Mouse (Mus musculus) stomach, embryonic 14.5 days (tissue): ENCODE measurements around the gene Slc28a2. TPM values are rescaled to one million over a fixed set of nuclear protein-coding genes. Genes with fewer than 3 reads are reported as not detected.
"Not testable (repeated sequence)": the region's sequence is repeated elsewhere in the genome, so short reads cannot be mapped to it uniquely, and the experiment has no call there.

Experiments
- ATAC-seq: fragments of 200-750 bp; cut with Nextera tagmentation; 2 replicates; pipeline ENCODE4 v1.8.0; 2017; ENCODE audit warnings: low read depth, moderate TSS enrichment; ENCODE audit not compliant: insufficient number of reproducible peaks, insufficient read depth, low FRiP score
- H3K27ac ChIP-seq: fragments of 300-500 bp; sonication (generic); 2 replicates; pipeline ENCODE4 v1.5.1; 2014; ENCODE audit warnings: mild to moderate bottlenecking, low read length, moderate library complexity, mixed read lengths
- H3K27me3 ChIP-seq: fragments of 300-500 bp; sonication (generic); 2 replicates; pipeline ENCODE4 v1.6.1; 2014; ENCODE audit warnings: low read length, control low read depth, mixed read lengths; ENCODE audit not compliant: control insufficient read depth, insufficient read depth
- H3K36me3 ChIP-seq: fragments of 300-500 bp; sonication (generic); 2 replicates; pipeline ENCODE4 v1.6.1; 2014; ENCODE audit warnings: mild to moderate bottlenecking, control low read depth, low read length, moderate library complexity, mixed read lengths; ENCODE audit not compliant: control insufficient read depth, insufficient read depth
- H3K4me1 ChIP-seq: fragments of 300-500 bp; sonication (generic); 2 replicates; pipeline ENCODE4 v1.6.1; 2014; ENCODE audit warnings: low read length, control low read depth, mixed read lengths; ENCODE audit not compliant: control insufficient read depth, insufficient read depth
- H3K4me2 ChIP-seq: fragments of 300-500 bp; sonication (generic); replicated peaks from 2 replicates; pipeline ENCODE4 v1.6.1; 2014; ENCODE audit warnings: low read depth, low read length, control low read depth
- H3K4me3 ChIP-seq: fragments of 300-500 bp; sonication (generic); 2 replicates; pipeline ENCODE4 v1.5.1; 2014; ENCODE audit warnings: low read depth, low read length, control low read depth
- H3K9ac ChIP-seq: fragments of 300-500 bp; sonication (generic); replicated peaks from 2 replicates; pipeline ENCODE4 v1.6.1; 2014; ENCODE audit warnings: low read depth, mild to moderate bottlenecking, control low read depth, low read length, moderate library complexity, mixed read lengths
- H3K9me3 ChIP-seq: fragments of 300-500 bp; sonication (generic); 2 replicates; pipeline ENCODE4 v1.6.1; 2016; ENCODE audit warnings: low read depth, low read length, control low read depth; ENCODE audit not compliant: control insufficient read depth
- WGBS: fragments of 180-500 bp; shearing (Covaris S2); extraction: QIAGEN DNeasy Blood & Tissue Kit; methylation state at CpG from one replicate; pipeline ENCODE4 v1.1.7; 2014; 5-methylcytosine and 5-hydroxymethylcytosine counted together
- polyA plus RNA-seq: library from polyadenylated mRNA; unstranded; fragments of >200 nt; fragmentation: Nextera tagmentation; extraction: Ambion mirVana; gene quantifications from 2 replicates; pipeline ENCODE4 v1.2.1, GENCODE M21; 2014

Gene Slc28a2
- polyA plus RNA-seq = 6.6 and 6.9 TPM in 2 replicates

GRCm38 (mm10) chr2:122426200-122426599, at the start of gene Slc28a2:
Gene Slc28a2 (plus strand): TSS chr2:122426477.
- H3K4me1 ChIP-seq, ATAC-seq, H3K4me3 ChIP-seq, H3K36me3 ChIP-seq, H3K4me2 ChIP-seq, H3K27ac ChIP-seq, H3K9me3 ChIP-seq, H3K27me3 ChIP-seq, H3K9ac ChIP-seq: not testable (repeated sequence)
- 28% methylated on average over 3 of the region's 3 CpGs for WGBS

DNA sequence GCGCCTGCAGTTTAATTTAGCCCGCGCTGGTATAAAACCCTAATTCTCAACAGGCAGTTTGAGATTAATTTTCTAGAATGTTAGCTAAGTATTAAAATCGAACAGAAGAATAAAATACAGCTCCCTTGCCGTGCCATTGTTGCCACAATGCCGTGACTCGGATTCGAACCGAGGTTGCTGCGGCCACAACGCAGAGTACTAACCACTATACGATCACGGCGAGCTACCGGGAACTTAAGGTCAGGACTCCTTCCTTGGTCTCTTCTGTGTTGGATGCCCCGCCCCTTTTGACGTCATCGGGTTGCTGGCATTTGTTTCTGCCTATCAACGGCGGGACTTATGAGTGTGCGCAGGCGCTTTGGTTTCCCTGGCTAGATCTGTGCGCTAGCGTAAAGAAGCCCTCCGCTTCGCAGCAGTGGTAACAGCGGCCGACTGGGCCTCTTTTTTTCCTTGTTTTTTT, 49.0 kb upstream of the Slc28a2 start:
- H3K4me1 ChIP-seq = no peaks in the 10 kb centered on the region
- peak overlapping the region; percentile 43; the same call in 1 of the 2 replicates for H3K4me2 ChIP-seq
- H3K27me3 ChIP-seq = no peaks in the 10 kb centered on the region
- H3K9ac ChIP-seq = peak overlapping the region; percentile 40; the same call in 1 of the 2 replicates
- no peaks in the 10 kb centered on the region for H3K36me3 ChIP-seq
- H3K9me3 ChIP-seq = no peaks in the 10 kb centered on the region
- H3K27ac ChIP-seq = peak overlapping the region; percentile 82
- peak overlapping the region; percentile 45 for H3K4me3 ChIP-seq
- under 1% methylated on average over 28 of the region's 28 CpGs for WGBS
- peak; percentile 89 for ATAC-seq

- under 1% methylated on average over 26 of the region's 26 CpGs for WGBS
- H3K4me2 ChIP-seq = peak overlapping the region; percentile 43
- no peaks in the 10 kb centered on the region for H3K4me1 ChIP-seq
- peak overlapping the region; percentile 40 for H3K9ac ChIP-seq
- H3K4me3 ChIP-seq = peak overlapping the region; percentile 45
- ATAC-seq = peak; percentile 81
- peak overlapping the region; percentile 82 for H3K27ac ChIP-seq
- H3K27me3 ChIP-seq = no peaks in the 10 kb centered on the region
- no peaks in the 10 kb centered on the region for H3K36me3 ChIP-seq
- no peaks in the 10 kb centered on the region for H3K9me3 ChIP-seq
These were observed 48.5 kb upstream of the Slc28a2 start for GRCm38 (mm10) chr2:122377751-122378246.

DNA sequence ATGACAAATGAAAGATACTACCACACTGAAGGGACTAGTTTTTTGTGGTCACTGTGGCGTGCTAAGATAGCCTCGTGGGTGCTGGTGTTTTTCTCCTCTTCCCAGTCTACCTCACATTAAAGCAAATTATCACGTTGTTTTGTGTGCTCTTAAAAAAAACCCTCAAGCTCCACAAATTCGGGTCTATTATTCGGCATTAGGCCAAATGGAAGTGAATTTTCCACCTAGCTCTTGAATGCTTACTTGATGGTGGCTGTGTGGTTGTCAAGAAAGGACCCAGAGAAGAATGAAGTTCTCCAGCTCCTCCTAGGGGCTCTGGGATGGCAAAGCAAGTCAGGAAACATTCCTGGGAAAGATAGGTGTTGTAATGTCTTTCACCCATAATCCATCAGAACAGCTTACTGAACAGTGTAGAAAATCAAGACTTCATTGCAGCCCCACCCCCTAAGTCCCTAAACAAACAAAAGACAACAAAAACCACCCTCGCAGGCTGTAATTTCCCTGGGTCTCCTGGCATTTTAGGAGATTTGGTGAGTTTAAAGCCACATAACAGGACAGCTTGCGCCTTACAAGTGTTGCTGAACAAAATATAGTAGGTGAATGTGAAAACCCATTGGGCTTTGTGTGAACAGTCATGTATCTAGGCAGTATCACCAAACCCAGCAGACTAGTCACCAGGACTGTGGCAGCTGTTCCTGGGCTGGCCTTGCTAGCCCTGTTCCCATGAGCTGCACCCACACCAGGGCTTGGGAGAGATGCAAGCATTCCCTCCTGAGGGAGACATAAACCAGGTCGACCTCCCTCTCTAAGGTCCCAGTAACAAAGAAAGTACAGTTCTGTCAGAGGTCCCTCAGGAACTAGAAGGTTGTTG, 47.6 kb upstream of the Slc28a2 start:
- no peaks in the 10 kb centered on the region for H3K36me3 ChIP-seq
- ATAC-seq = no peak
- peak overlapping the region; percentile 45 for H3K4me3 ChIP-seq
- no peaks in the 10 kb centered on the region for H3K4me1 ChIP-seq
- WGBS = 17% methylated on average over 8 of the region's 8 CpGs
- H3K27me3 ChIP-seq = no peaks in the 10 kb centered on the region
- H3K9me3 ChIP-seq = no peaks in the 10 kb centered on the region
- H3K4me2 ChIP-seq = peak overlapping the region; percentile 43
- no peak overlapping the region; the same call in 1 of the 2 replicates for H3K27ac ChIP-seq
- H3K9ac ChIP-seq = 0 out of 2 replicates have a peak overlapping the region, but pooled peaks have one; percentile 40

GRCm38 (mm10) chr2:122379292-122379650, 47.0 kb upstream of the Slc28a2 start:
- WGBS = 46% methylated on average over 2 of the region's 2 CpGs
- Histone ChIP-seq H3K4me3 (no peak overlapping the region), H3K9me3 (no peaks in the 10 kb centered on the region), H3K9ac (no peak overlapping the region), H3K27ac (no peak overlapping the region), H3K4me1 (no peaks in the 10 kb centered on the region), H3K27me3 (no peaks in the 10 kb centered on the region), H3K4me2 (no peak overlapping the region), H3K36me3 (no peaks in the 10 kb centered on the region)
- no peak for ATAC-seq

DNA sequence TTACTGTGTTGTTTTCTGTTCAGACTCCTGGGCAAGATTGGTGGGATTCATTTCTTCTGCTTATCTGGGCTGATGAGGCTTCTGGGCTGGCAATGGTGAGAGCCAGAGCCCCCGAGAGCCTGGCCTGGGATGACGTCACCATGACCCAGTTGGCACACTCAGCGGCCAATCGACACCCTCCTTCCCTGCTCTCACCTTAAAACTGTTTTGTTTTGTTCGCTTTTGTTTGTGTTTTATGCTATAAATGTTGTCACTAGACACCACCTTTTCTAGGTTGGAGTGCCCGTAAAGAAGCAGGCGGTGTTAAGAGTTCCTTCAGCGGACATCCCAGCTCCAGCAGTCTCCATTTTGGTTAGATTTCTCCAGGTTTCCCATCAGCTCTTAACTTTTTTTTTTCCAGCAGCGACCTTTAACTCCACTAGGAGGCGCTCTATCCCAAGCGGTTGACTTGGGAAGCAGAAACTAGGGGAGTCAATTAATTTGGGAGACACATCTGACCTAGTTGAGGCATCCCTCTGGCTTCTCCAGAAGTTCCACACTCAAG, 45.4 kb upstream of the Slc28a2 start:
- no peaks in the 10 kb centered on the region for H3K36me3 ChIP-seq
- no peaks in the 10 kb centered on the region for H3K27me3 ChIP-seq
- H3K27ac ChIP-seq = no peak overlapping the region
- H3K4me3 ChIP-seq = peak overlapping the region; percentile 17
- H3K4me2 ChIP-seq = peak overlapping the region; percentile 39
- WGBS = 8% methylated on average over 11 of the region's 11 CpGs
- H3K9ac ChIP-seq = no peak overlapping the region
- ATAC-seq = no peak
- H3K4me1 ChIP-seq = no peaks in the 10 kb centered on the region
- H3K9me3 ChIP-seq = no peaks in the 10 kb centered on the region

GRCm38 (mm10) chr2:122381329-122382103, 44.8 kb upstream of the Slc28a2 start:
- Histone ChIP-seq H3K4me1 (no peaks in the 10 kb centered on the region), H3K4me2 (no peak overlapping the region), H3K4me3 (no peak overlapping the region), H3K9ac (no peak overlapping the region), H3K36me3 (no peaks in the 10 kb centered on the region), H3K9me3 (no peaks in the 10 kb centered on the region), H3K27ac (no peak overlapping the region), H3K27me3 (no peaks in the 10 kb centered on the region)
- 68% methylated on average over 16 of the region's 16 CpGs for WGBS
- ATAC-seq = no peak

GRCm38 (mm10) chr2:122382121-122382520, 44.2 kb upstream of the Slc28a2 start:
- H3K9ac ChIP-seq = no peak overlapping the region
- H3K36me3 ChIP-seq = no peaks in the 10 kb centered on the region
- H3K27me3 ChIP-seq = no peaks in the 10 kb centered on the region
- ATAC-seq = no peak
- H3K4me3 ChIP-seq = no peak overlapping the region
- H3K27ac ChIP-seq = no peak overlapping the region
- 78% methylated on average over 6 of the region's 6 CpGs for WGBS
- no peaks in the 10 kb centered on the region for H3K9me3 ChIP-seq
- no peak overlapping the region for H3K4me2 ChIP-seq
- no peaks in the 10 kb centered on the region for H3K4me1 ChIP-seq
